Mouse (Mus musculus) cerebellum, adult 9-10 months (tissue): ENCODE data around the gene Csn1s2b.
"Not testable (repeated sequence)": the region's sequence is repeated elsewhere in the genome, so short reads cannot be mapped to it uniquely, and the experiment has no call there.

ENCODE experiments used
- DNase-seq: peaks from one replicate; pipeline ENCODE4 v3.0.0; 2022

Csn1s2b gene

DNA sequence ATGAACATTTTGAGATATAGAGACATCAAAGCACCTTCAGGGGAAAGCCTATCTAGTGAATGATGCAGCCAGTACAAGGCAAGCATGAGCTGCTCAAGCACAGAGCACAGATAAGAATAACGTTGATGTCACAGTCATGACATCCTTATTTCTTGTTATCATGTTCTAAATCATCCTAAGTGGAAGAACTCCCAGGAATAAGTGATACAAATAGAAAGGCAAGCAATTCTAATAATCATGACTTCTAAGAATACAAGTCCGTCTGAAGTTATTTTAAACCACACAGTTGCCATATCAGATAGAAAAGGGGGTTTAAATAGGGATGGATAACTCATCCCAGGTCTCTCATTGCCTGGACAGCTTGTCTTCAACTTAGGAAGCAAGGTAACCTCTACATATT is at the start of gene Csn1s2b:
Gene Csn1s2b (plus strand): TSS at position 301 of the 400 bp plus-strand sequence.
- DNase-seq = no peak

GRCm38 (mm10) chr5:87764546-87764945 is 43.3 kb upstream of the Csn1s2b start:
- no peak for DNase-seq

- DNase-seq = not testable (repeated sequence)
These were observed 35.7 kb upstream of the Csn1s2b start for GRCm38 (mm10) chr5:87772151-87772550.

GRCm38 (mm10) chr5:87774267-87774666 is 33.6 kb upstream of the Csn1s2b start, which contains the start of gene Csn1s2a:
Gene Csn1s2a (plus strand): TSS chr5:87774567.
- no peak for DNase-seq

DNA sequence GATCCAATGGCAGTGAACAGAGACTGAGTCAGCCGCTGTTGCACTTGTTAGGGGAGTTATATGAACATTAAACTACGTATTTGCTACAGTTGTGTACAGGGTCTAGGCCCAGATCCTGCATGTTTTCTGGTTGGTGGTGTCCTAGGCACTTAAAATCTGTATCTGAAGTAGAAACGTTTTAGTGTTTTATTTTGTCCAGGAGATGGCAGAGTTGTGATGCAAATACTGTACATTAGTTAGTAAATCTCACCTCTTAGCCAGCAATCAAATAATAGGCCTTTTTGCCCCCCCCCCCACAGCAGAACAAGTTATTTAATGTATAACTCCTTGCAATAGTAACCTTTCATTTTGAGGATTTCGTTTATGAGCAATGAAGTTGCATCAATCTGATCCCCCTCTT is 25.2 kb upstream of the Csn1s2b start:
- no peak for DNase-seq

- no peak for DNase-seq
These were observed 1.4 kb downstream of the Csn1s2b start for GRCm38 (mm10) chr5:87809253-87809652.

DNA sequence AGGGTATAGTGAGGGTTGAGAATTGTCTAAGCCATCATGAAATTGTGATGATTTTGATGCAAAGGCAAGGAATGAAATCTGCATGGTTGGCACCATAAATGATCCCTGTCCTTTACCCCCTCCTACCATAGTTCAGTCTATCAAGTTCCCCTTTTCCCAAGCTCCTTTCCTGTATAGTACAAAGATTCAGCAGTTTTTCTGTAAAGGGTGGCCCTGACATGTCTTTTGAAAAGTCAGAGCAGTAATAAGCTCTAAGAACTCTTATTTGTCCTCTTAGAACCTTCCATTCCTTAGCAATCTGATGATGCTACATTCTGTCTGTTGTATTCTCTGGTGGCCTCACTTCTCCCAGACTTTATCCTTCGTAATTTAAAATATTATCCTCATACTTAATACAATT is 17.5 kb downstream of the Csn1s2b start, which contains the start of gene Prr27:
Gene Prr27 (plus strand): TSS at position 301 of the 400 bp plus-strand sequence.
- DNase-seq = no peak

GRCm38 (mm10) chr5:87855136-87855716 is 47.3 kb downstream of the Csn1s2b start:
- DNase-seq = no peak

DNA sequence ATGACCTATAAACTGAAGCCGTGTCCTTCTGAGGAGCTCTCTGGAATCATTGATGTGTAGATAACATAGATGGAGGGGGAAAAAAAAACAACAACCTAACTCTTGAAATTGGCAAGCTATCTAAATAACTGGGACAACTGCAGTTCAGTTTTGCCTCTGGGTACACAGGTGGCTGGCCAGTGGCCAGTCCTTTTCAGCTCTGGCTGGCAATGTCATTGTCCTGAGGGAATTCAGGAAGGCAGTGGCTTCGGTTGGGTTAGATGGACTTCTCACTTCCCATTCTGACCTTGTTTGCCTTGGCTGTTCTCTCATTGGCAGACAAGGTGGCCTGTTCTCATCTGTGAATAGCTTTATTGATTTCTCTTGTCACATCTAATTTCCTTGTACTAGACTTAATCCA is 62.2 kb downstream of the Csn1s2b start:
- peak; percentile 30 for DNase-seq

DNA sequence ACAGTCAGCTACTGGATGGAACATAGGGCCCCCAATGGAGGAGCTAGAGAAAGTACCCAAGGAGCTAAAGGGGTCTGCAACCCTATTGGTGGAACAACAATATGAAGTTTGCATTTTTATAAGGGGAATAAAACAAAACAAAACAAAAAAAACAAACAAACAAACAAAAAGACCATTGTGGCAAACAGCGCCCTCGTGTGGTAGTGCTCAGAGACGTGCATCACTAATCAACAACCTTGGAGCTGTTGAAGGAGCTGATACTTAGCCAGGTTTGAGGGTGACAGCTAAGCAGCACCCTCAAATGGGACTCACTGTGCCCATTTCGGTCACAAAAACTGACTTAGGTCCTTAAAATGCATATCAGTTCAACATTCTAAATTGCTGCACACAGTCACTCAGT is 63.5 kb downstream of the Csn1s2b start:
- DNase-seq = no peak
